Mouse (Mus musculus): Measurements from ENCODE around the gene Klk6.

- TF ChIP-seq POLR2A (IDR thresholded peaks at IDR 0.05; ENCODE audit: control insufficient read depth, low read depth, low read length) (no peak), CTCF (IDR thresholded peaks at IDR 0.05; ENCODE audit: control insufficient read depth, insufficient read depth, insufficient replicate concordance, low read depth, low read length) (no peak)
Measured at GRCm38 (mm10) chr7:43826056-43826455, 1.8 kb downstream of the Klk6 start.

Data from testis, adult 2 months (tissue).